26 mouse cellular contexts compared by ENCODE assay signal in the genomic region with DNA sequence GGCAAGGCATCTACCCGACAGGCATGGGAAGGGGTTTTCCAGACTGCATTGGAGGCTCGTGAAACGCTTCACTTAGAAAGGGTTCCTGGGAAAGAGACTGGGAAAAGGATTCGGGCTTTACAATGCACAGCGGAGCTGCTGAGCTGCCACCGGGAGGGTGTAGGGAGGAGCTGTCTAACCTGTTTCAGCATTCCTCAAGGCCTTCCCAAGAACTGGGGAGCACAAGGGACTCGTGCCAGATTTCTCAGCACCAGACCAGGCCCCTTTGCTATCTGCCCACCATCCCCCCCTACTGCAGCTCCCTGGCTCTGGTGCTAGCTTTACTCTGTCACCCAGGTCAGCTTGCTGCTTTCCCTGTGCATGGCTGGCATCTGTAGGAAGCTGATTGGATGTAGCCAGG.
DNase-seq lines count a peak whose midpoint lies in the region; ATAC-seq and TF ChIP-seq lines count a peak whose summit lies in the region.
"Had no signal": no experiment of that assay in that cellular context is flagged by ENCODE, and none has a peak within 500 bp of the region (broad histone marks: within the 10 kb centered on the region; RNA-seq: fewer than 3 reads in every experiment).

No protein-coding gene starts in this region.

- intact Hi-C loops in gastrocnemius, postnatal 14 days (cut with DNase I; ENCODE audit: low total_unique reads): no loop called here

- no peak overlapping the region for H3K4me2 ChIP-seq in lung, embryonic 14.5 days
- no peak overlapping the region for H3K4me2 ChIP-seq in embryonic facial prominence, embryonic 14.5 days (ENCODE audit: low read depth, low read length)
- H3K4me2 ChIP-seq in limb, embryonic 14.5 days (replicated peaks; ENCODE audit: low read depth, low read length, severe bottlenecking): no peak overlapping the region
- H3K4me2 ChIP-seq in hindbrain, embryonic 12.5 days (replicated peaks): no peak overlapping the region
- H3K4me2 ChIP-seq: forebrain, embryonic 15.5 days; hindbrain, embryonic 13.5 days; lung, embryonic 15.5 days; neural tube, embryonic 13.5 days; stomach, embryonic 15.5 days had no signal

- no peak for TF ChIP-seq CTCF in lung, embryonic 14.5 days (IDR thresholded peaks at IDR 0.05; ENCODE audit: low read depth)

- no peak overlapping the region for H3K4me3 ChIP-seq in lung, embryonic 14.5 days (ENCODE audit: low read depth, low read length)
- H3K4me3 ChIP-seq in embryonic facial prominence, embryonic 14.5 days (ENCODE audit: low read depth, low read length): no peak overlapping the region
- no peak overlapping the region for H3K4me3 ChIP-seq in limb, embryonic 14.5 days (replicated peaks; ENCODE audit: low read length)
- H3K4me3 ChIP-seq in hindbrain, embryonic 12.5 days: no peak overlapping the region
- H3K4me3 ChIP-seq: forebrain, embryonic 15.5 days; gastrocnemius, adult 2 months; hindbrain, embryonic 13.5 days; lung, embryonic 15.5 days; neural tube, embryonic 13.5 days; stomach, embryonic 15.5 days had no signal

- no peaks in the 10 kb centered on the region for H3K4me1 ChIP-seq in lung, embryonic 14.5 days (ENCODE audit: insufficient read depth)
- H3K4me1 ChIP-seq in embryonic facial prominence, embryonic 14.5 days (ENCODE audit: control insufficient read depth, insufficient read depth, low read length): peaks cover 19% of the 10 kb centered on the region
- H3K4me1 ChIP-seq in limb, embryonic 14.5 days (ENCODE audit: control insufficient read depth, insufficient read depth, low read length): peaks cover 46% of the 10 kb centered on the region
- H3K4me1 ChIP-seq in hindbrain, embryonic 12.5 days: peaks cover 17% of the 10 kb centered on the region

- H3K27me3 ChIP-seq in lung, embryonic 14.5 days (ENCODE audit: insufficient read depth, low read length): no peaks in the 10 kb centered on the region
- no peaks in the 10 kb centered on the region for H3K27me3 ChIP-seq in embryonic facial prominence, embryonic 14.5 days (replicated peaks; ENCODE audit: control insufficient read depth, insufficient read depth, low read length)
- no peaks in the 10 kb centered on the region for H3K27me3 ChIP-seq in limb, embryonic 14.5 days (ENCODE audit: control insufficient read depth, insufficient read depth, low read length)
- H3K27me3 ChIP-seq in hindbrain, embryonic 12.5 days: no peaks in the 10 kb centered on the region
- H3K27me3 ChIP-seq: forebrain, embryonic 15.5 days; lung, embryonic 15.5 days; neural tube, embryonic 13.5 days; stomach, embryonic 15.5 days had no signal

- peak; percentile 47 for DNase-seq in lung, embryonic 14.5 days
- no peak for DNase-seq in lung, postnatal 4 days
- peak; percentile 20 for DNase-seq in R1 (ENCODE audit: low read depth, low spot score)
- DNase-seq in embryonic facial prominence, embryonic 14.5 days (ENCODE audit: low spot score): peak; percentile 77
- no peak for DNase-seq in limb, embryonic 14.5 days (ENCODE audit: low spot score)
- no peak for DNase-seq in retina, embryonic 14.5 days (ENCODE audit: low spot score)
- no peak for DNase-seq in gastrocnemius, postnatal 14 days
- DNase-seq: adrenal gland, postnatal 14 days; cerebellum, adult 18-20 months; cerebellum, postnatal 14 days; gastrocnemius, adult 2 months; heart, postnatal 14 days; kidney, adult 9 months; kidney, postnatal 10 days; layer of hippocampus, postnatal 36 days; liver; thymus, postnatal 14 days had no signal

- H3K9ac ChIP-seq in lung, embryonic 14.5 days: no peak overlapping the region
- no peak overlapping the region for H3K9ac ChIP-seq in embryonic facial prominence, embryonic 14.5 days (ENCODE audit: low read depth, low read length)
- H3K9ac ChIP-seq in limb, embryonic 14.5 days (ENCODE audit: low read depth, low read length, severe bottlenecking): no peak overlapping the region
- H3K9ac ChIP-seq in hindbrain, embryonic 12.5 days: no peak overlapping the region
- H3K9ac ChIP-seq: forebrain, embryonic 15.5 days; hindbrain, embryonic 13.5 days; liver, embryonic 14.5 days; lung, embryonic 15.5 days; neural tube, embryonic 13.5 days; stomach, embryonic 15.5 days had no signal

- H3K27ac ChIP-seq in lung, embryonic 14.5 days (ENCODE audit: low read depth): no peak overlapping the region
- no peak overlapping the region for H3K27ac ChIP-seq in embryonic facial prominence, embryonic 14.5 days (replicated peaks; ENCODE audit: low read depth, low read length)
- 0 out of 2 replicates have a peak overlapping the region, but pooled peaks have one; percentile 0 for H3K27ac ChIP-seq in limb, embryonic 14.5 days (replicated peaks; ENCODE audit: low read depth, low read length)
- no peak overlapping the region for H3K27ac ChIP-seq in hindbrain, embryonic 12.5 days
- H3K27ac ChIP-seq: forebrain, embryonic 15.5 days; gastrocnemius, adult 2 months; hindbrain, embryonic 13.5 days; liver, embryonic 14.5 days; lung, embryonic 15.5 days; neural tube, embryonic 13.5 days; stomach, embryonic 15.5 days had no signal

- WGBS in lung, embryonic 14.5 days: 49% methylated on average over 7 of the region's 7 CpGs
- 42% methylated on average over 7 of the region's 7 CpGs for WGBS in embryonic facial prominence, embryonic 14.5 days
- WGBS in limb, embryonic 14.5 days: 20% methylated on average over 7 of the region's 7 CpGs
- WGBS in hindbrain, embryonic 12.5 days: 67% methylated on average over 7 of the region's 7 CpGs

- no peak for TF ChIP-seq POLR2A in limb, embryonic 14.5 days (IDR thresholded peaks at IDR 0.05; ENCODE audit: borderline replicate concordance, extremely low read depth, insufficient read depth, insufficient read length)

- no peaks in the 10 kb centered on the region for H3K36me3 ChIP-seq in lung, embryonic 14.5 days (ENCODE audit: insufficient read depth)
- H3K36me3 ChIP-seq in embryonic facial prominence, embryonic 14.5 days (ENCODE audit: control insufficient read depth, insufficient read depth, low read length): no peaks in the 10 kb centered on the region
- no peaks in the 10 kb centered on the region for H3K36me3 ChIP-seq in limb, embryonic 14.5 days (ENCODE audit: control insufficient read depth, insufficient read depth, low read length)
- H3K36me3 ChIP-seq in hindbrain, embryonic 12.5 days: no peaks in the 10 kb centered on the region
- H3K36me3 ChIP-seq: forebrain, embryonic 15.5 days; G1E; hindbrain, embryonic 13.5 days; lung, embryonic 15.5 days; neural tube, embryonic 13.5 days; stomach, embryonic 15.5 days had no signal

- ATAC-seq in lung, embryonic 14.5 days (ENCODE audit: insufficient read depth): 0 out of 2 replicates have a peak, but pooled peaks have one; percentile 22
- ATAC-seq in embryonic facial prominence, embryonic 14.5 days (ENCODE audit: low read depth): peak; percentile 60
- no peak for ATAC-seq in limb, embryonic 14.5 days (ENCODE audit: low FRiP score, low read depth)
- no peak for ATAC-seq in hindbrain, embryonic 12.5 days (ENCODE audit: low FRiP score)
- ATAC-seq: forebrain, embryonic 15.5 days; intestine, postnatal 0 days had no signal

- no peaks in the 10 kb centered on the region for H3K9me3 ChIP-seq in lung, embryonic 14.5 days (ENCODE audit: low read depth, low read length)
- H3K9me3 ChIP-seq in embryonic facial prominence, embryonic 14.5 days (ENCODE audit: control insufficient read depth, low read length): no peaks in the 10 kb centered on the region
- no peaks in the 10 kb centered on the region for H3K9me3 ChIP-seq in limb, embryonic 14.5 days (ENCODE audit: control insufficient read depth, low read length)
- H3K9me3 ChIP-seq in hindbrain, embryonic 12.5 days (replicated peaks): no peaks in the 10 kb centered on the region
- H3K9me3 ChIP-seq: forebrain, embryonic 15.5 days; G1E; hindbrain, embryonic 13.5 days; lung, embryonic 15.5 days; neural tube, embryonic 13.5 days; stomach, embryonic 15.5 days had no signal

Comparison
In these comparisons a context has a peak if more than half of its experiments do, and no peak if none do; other contexts are left out.
1. DNase-seq: peak in lung, embryonic 14.5 days (single experiment), R1 (single experiment) and embryonic facial prominence, embryonic 14.5 days (single experiment); none in lung, postnatal 4 days (0 of 2), limb, embryonic 14.5 days (single experiment), retina, embryonic 14.5 days (single experiment) and gastrocnemius, postnatal 14 days (single experiment).
2. ATAC-seq: peak in lung, embryonic 14.5 days (single experiment) and embryonic facial prominence, embryonic 14.5 days (single experiment); none in limb, embryonic 14.5 days (single experiment) and hindbrain, embryonic 12.5 days (single experiment).